Mouse (Mus musculus) limb, embryonic 14.5 days (tissue): ENCODE data around the gene Trpm8. TPM values are rescaled to one million over a fixed set of nuclear protein-coding genes. Genes with fewer than 3 reads are reported as not detected.

Source experiments
- ATAC-seq: fragments of 200-750 bp; cut with Nextera tagmentation; 2 replicates; pipeline ENCODE4 v1.8.0; 2017; ENCODE audit warnings: low read depth, moderate number of reproducible peaks, moderate TSS enrichment; ENCODE audit not compliant: low FRiP score
- DNase-seq: peaks from one replicate; pipeline ENCODE4 v3.0.0-alpha.2; 2015; ENCODE audit warnings: low spot score
- H3K27ac ChIP-seq: fragments of 300-500 bp; sonication (generic); replicated peaks from 2 replicates; pipeline ENCODE4 v1.5.1; 2014; ENCODE audit warnings: low read depth, mild to moderate bottlenecking, low read length, moderate library complexity, mixed read lengths
- H3K27me3 ChIP-seq: fragments of 300-500 bp; sonication (generic); 2 replicates; pipeline ENCODE4 v1.6.1; 2014; ENCODE audit warnings: low read length, mixed read lengths; ENCODE audit not compliant: control insufficient read depth, insufficient read depth
- H3K36me3 ChIP-seq: fragments of 300-500 bp; sonication (generic); 2 replicates; pipeline ENCODE4 v1.6.1; 2014; ENCODE audit warnings: mild to moderate bottlenecking, low read length, moderate library complexity, mixed read lengths; ENCODE audit not compliant: control insufficient read depth, insufficient read depth
- H3K4me1 ChIP-seq: fragments of 300-500 bp; sonication (generic); 2 replicates; pipeline ENCODE4 v1.6.1; 2014; ENCODE audit warnings: antibody characterized with exemption, low read length, mixed read lengths; ENCODE audit not compliant: control insufficient read depth, insufficient read depth
- H3K4me2 ChIP-seq: fragments of 300-500 bp; sonication (generic); replicated peaks from 2 replicates; pipeline ENCODE4 v1.6.1; 2014; ENCODE audit warnings: low read depth, mild to moderate bottlenecking, low read length, moderate library complexity; ENCODE audit not compliant: severe bottlenecking
- H3K4me3 ChIP-seq: fragments of 300-500 bp; sonication (generic); replicated peaks from 2 replicates; pipeline ENCODE4 v1.5.1; 2014; ENCODE audit warnings: low read length
- H3K9ac ChIP-seq: fragments of 300-500 bp; sonication (generic); 2 replicates; pipeline ENCODE4 v1.6.1; 2014; ENCODE audit warnings: mild to moderate bottlenecking, low read depth, low read length, moderate library complexity; ENCODE audit not compliant: severe bottlenecking
- H3K9me3 ChIP-seq: fragments of 300-500 bp; sonication (generic); 2 replicates; pipeline ENCODE4 v1.6.1; 2016; ENCODE audit warnings: low read length; ENCODE audit not compliant: control insufficient read depth
- POLR2A ChIP-seq: fragments of 200-500 bp; IDR thresholded peaks from 2 replicates; pipeline ENCODE4 v1.8.0; 2012; ENCODE audit warnings: inconsistent platforms, mild to moderate bottlenecking, moderate library complexity, borderline replicate concordance; ENCODE audit not compliant: insufficient read depth, insufficient read length; ENCODE audit errors: extremely low read depth
- WGBS: fragments of 180-500 bp; shearing (Covaris S2); extraction: QIAGEN DNeasy Blood & Tissue Kit; methylation state at CpG from one replicate; pipeline ENCODE4 v1.1.7; 2014; 5-methylcytosine and 5-hydroxymethylcytosine counted together
- polyA plus RNA-seq, 2 experiments: library from polyadenylated mRNA; depleted of rRNA in 1 of 2; stranded (reverse) in 1 of 2; unstranded in 1 of 2; fragments of >200 nt; fragmentation: Nextera tagmentation in 1 of 2; extraction: Ambion mirVana in 1 of 2; gene quantifications; 2 replicates each; pipeline versions ENCODE4 v1.2.1 to v1.2.3; 2012 to 2014

Gene Trpm8
- polyA plus RNA-seq, 2 experiments: not detected

- no peak overlapping the region for H3K4me2 ChIP-seq
- H3K27me3 ChIP-seq: no peaks in the 10 kb centered on the region
- peaks cover 41% of the 10 kb centered on the region for H3K9me3 ChIP-seq
- no peak overlapping the region for H3K4me3 ChIP-seq
- TF ChIP-seq POLR2A: no peak
- no peak for ATAC-seq
- no peak for DNase-seq
- H3K4me1 ChIP-seq: no peaks in the 10 kb centered on the region
- no peak overlapping the region for H3K27ac ChIP-seq
- WGBS: 70% methylated on average over 6 of the region's 6 CpGs
- peaks cover 38% of the 10 kb centered on the region for H3K36me3 ChIP-seq
- no peak overlapping the region for H3K9ac ChIP-seq
Observed at GRCm38 (mm10) chr1:88258361-88258760, 19.1 kb upstream of the Trpm8 start.

- no peaks in the 10 kb centered on the region for H3K27me3 ChIP-seq
- H3K36me3 ChIP-seq: peaks cover 45% of the 10 kb centered on the region
- H3K4me2 ChIP-seq: no peak overlapping the region
- no peak overlapping the region for H3K27ac ChIP-seq
- peak; percentile 57 for DNase-seq
- no peak overlapping the region for H3K9ac ChIP-seq
- peaks cover 36% of the 10 kb centered on the region for H3K9me3 ChIP-seq
- WGBS: 75% methylated on average over 8 of the region's 8 CpGs
- no peak overlapping the region for H3K4me3 ChIP-seq
- TF ChIP-seq POLR2A: no peak
- no peak for ATAC-seq
- no peaks in the 10 kb centered on the region for H3K4me1 ChIP-seq
Observed at GRCm38 (mm10) chr1:88258881-88259642, 18.4 kb upstream of the Trpm8 start.

- no peak for DNase-seq
- H3K9ac ChIP-seq: no peak overlapping the region
- WGBS: 76% methylated on average over 4 of the region's 4 CpGs
- peaks cover 33% of the 10 kb centered on the region for H3K9me3 ChIP-seq
- no peak overlapping the region for H3K4me2 ChIP-seq
- no peak overlapping the region for H3K27ac ChIP-seq
- peaks cover 51% of the 10 kb centered on the region for H3K36me3 ChIP-seq
- TF ChIP-seq POLR2A: no peak
- H3K27me3 ChIP-seq: no peaks in the 10 kb centered on the region
- H3K4me1 ChIP-seq: no peaks in the 10 kb centered on the region
- ATAC-seq: no peak
- H3K4me3 ChIP-seq: no peak overlapping the region
Observed at GRCm38 (mm10) chr1:88259643-88260024, 17.8 kb upstream of the Trpm8 start.

GRCm38 (mm10) chr1:88260114-88260513 lies 17.3 kb upstream of the Trpm8 start:
- Histone ChIP-seq H3K4me3 (no peak overlapping the region), H3K27ac (no peak overlapping the region), H3K36me3 (peaks cover 56% of the 10 kb centered on the region), H3K4me1 (no peaks in the 10 kb centered on the region), H3K9ac (no peak overlapping the region), H3K27me3 (no peaks in the 10 kb centered on the region), H3K4me2 (no peak overlapping the region), H3K9me3 (peaks cover 29% of the 10 kb centered on the region)
- no peak for TF ChIP-seq POLR2A
- WGBS: 80% methylated on average over 6 of the region's 6 CpGs
- DNase-seq (peak; percentile 58), ATAC-seq (no peak)

GRCm38 (mm10) chr1:88260604-88261377 lies 16.7 kb upstream of the Trpm8 start:
- no peaks in the 10 kb centered on the region for H3K4me1 ChIP-seq
- H3K4me2 ChIP-seq: no peak overlapping the region
- no peak overlapping the region for H3K4me3 ChIP-seq
- 84% methylated on average over 10 of the region's 10 CpGs for WGBS
- no peak for DNase-seq
- no peak for TF ChIP-seq POLR2A
- peaks cover 23% of the 10 kb centered on the region for H3K9me3 ChIP-seq
- H3K27me3 ChIP-seq: no peaks in the 10 kb centered on the region
- H3K36me3 ChIP-seq: peaks cover 63% of the 10 kb centered on the region
- no peak overlapping the region for H3K9ac ChIP-seq
- no peak for ATAC-seq
- H3K27ac ChIP-seq: no peak overlapping the region
